Mouse (Mus musculus): ENCODE results near the gene Ago4.

The Ago4 gene

GRCm38 (mm10) chr4:126526164-126526563 is 7.1 kb downstream of the Ago4 start:
- DNase-seq (ENCODE audit: extremely low spot score, low read depth, low spot score): no peak

GRCm38 (mm10) chr4:126512308-126513066 is 20.8 kb downstream of the Ago4 start:
- DNase-seq (ENCODE audit: extremely low spot score, low read depth, low spot score): no peak

GRCm38 (mm10) chr4:126511013-126511412 is 22.3 kb downstream of the Ago4 start:
- DNase-seq (ENCODE audit: extremely low spot score, low read depth, low spot score): no peak

GRCm38 (mm10) chr4:126509072-126509471 is 24.2 kb downstream of the Ago4 start:
- no peak for DNase-seq (ENCODE audit: extremely low spot score, low read depth, low spot score)

- no peak for DNase-seq (ENCODE audit: extremely low spot score, low read depth, low spot score)
Measured at GRCm38 (mm10) chr4:126508110-126508899, 25.0 kb downstream of the Ago4 start.

GRCm38 (mm10) chr4:126502977-126503309 is 30.3 kb downstream of the Ago4 start:
- DNase-seq (ENCODE audit: extremely low spot score, low read depth, low spot score): no peak

GRCm38 (mm10) chr4:126502141-126502976 is 30.9 kb downstream of the Ago4 start:
- DNase-seq (ENCODE audit: extremely low spot score, low read depth, low spot score): no peak

GRCm38 (mm10) chr4:126498601-126499000 is 34.7 kb downstream of the Ago4 start:
- DNase-seq (ENCODE audit: extremely low spot score, low read depth, low spot score): no peak

- DNase-seq (ENCODE audit: extremely low spot score, low read depth, low spot score): no peak
Measured at GRCm38 (mm10) chr4:126496963-126497362, 36.3 kb downstream of the Ago4 start.

GRCm38 (mm10) chr4:126495942-126496790 is 37.1 kb downstream of the Ago4 start:
- DNase-seq (ENCODE audit: extremely low spot score, low read depth, low spot score): no peak

GRCm38 (mm10) chr4:126495453-126495852 is 37.8 kb downstream of the Ago4 start:
- DNase-seq (ENCODE audit: extremely low spot score, low read depth, low spot score): no peak

GRCm38 (mm10) chr4:126493416-126493815 is 39.9 kb downstream of the Ago4 start:
- DNase-seq (ENCODE audit: extremely low spot score, low read depth, low spot score): no peak

GRCm38 (mm10) chr4:126491977-126492376 is 41.3 kb downstream of the Ago4 start:
- DNase-seq (ENCODE audit: extremely low spot score, low read depth, low spot score): no peak

- DNase-seq (ENCODE audit: extremely low spot score, low read depth, low spot score): no peak
Measured at GRCm38 (mm10) chr4:126490726-126491125, 42.5 kb downstream of the Ago4 start.

- DNase-seq (ENCODE audit: extremely low spot score, low read depth, low spot score): no peak
Measured at GRCm38 (mm10) chr4:126489811-126490210, 43.5 kb downstream of the Ago4 start.

GRCm38 (mm10) chr4:126486217-126486616 is 47.1 kb downstream of the Ago4 start:
- no peak for DNase-seq (ENCODE audit: extremely low spot score, low read depth, low spot score)

GRCm38 (mm10) chr4:126485065-126485464 is 48.2 kb downstream of the Ago4 start:
- no peak for DNase-seq (ENCODE audit: extremely low spot score, low read depth, low spot score)

- no peak for DNase-seq (ENCODE audit: extremely low spot score, low read depth, low spot score)
Measured at GRCm38 (mm10) chr4:126483874-126484273, 49.4 kb downstream of the Ago4 start.

- no peak for DNase-seq (ENCODE audit: extremely low spot score, low read depth, low spot score)
Measured at GRCm38 (mm10) chr4:126482951-126483350, 50.3 kb downstream of the Ago4 start.

- no peak for DNase-seq (ENCODE audit: extremely low spot score, low read depth, low spot score)
Measured at GRCm38 (mm10) chr4:126481461-126481860, 51.8 kb downstream of the Ago4 start.

GRCm38 (mm10) chr4:126480288-126480687 is 53.0 kb downstream of the Ago4 start:
- DNase-seq (ENCODE audit: extremely low spot score, low read depth, low spot score): no peak
